Mouse (Mus musculus) liver, postnatal 0 days (tissue): ENCODE measurements at regions not wholly inside any gene's neighbourhood (a gene's known extent, or its start where the extent isn't known, plus 50 kb on each side); places are given as distances from the start of the nearest gene placed in this dataset.

Source experiments
- CTCF ChIP-seq: sonication (generic); IDR thresholded peaks from 2 replicates; pipeline ENCODE4 v1.5.1; 2016; ENCODE audit warnings: antibody characterized with exemption, low read depth
- EP300 ChIP-seq: IDR thresholded peaks from 2 replicates; pipeline ENCODE4 v1.6.1; 2016; ENCODE audit warnings: antibody characterized with exemption, low read depth, mild to moderate bottlenecking

GRCm38 (mm10) chr2:57917721-57918120, 80.0 kb upstream of the Galnt5 start:
- TF ChIP-seq CTCF (no peak), EP300 (no peak)
